Mouse (Mus musculus): ENCODE data around the gene Ino80d. TPM values are rescaled to one million over a fixed set of nuclear protein-coding genes. Genes with fewer than 3 reads are reported as not detected.

The Ino80d gene
- 7.9 and 12.2 TPM in 2 replicates for polyA plus RNA-seq (2012; rRNA removed; ENCODE audit: low replicate concordance)

DNA sequence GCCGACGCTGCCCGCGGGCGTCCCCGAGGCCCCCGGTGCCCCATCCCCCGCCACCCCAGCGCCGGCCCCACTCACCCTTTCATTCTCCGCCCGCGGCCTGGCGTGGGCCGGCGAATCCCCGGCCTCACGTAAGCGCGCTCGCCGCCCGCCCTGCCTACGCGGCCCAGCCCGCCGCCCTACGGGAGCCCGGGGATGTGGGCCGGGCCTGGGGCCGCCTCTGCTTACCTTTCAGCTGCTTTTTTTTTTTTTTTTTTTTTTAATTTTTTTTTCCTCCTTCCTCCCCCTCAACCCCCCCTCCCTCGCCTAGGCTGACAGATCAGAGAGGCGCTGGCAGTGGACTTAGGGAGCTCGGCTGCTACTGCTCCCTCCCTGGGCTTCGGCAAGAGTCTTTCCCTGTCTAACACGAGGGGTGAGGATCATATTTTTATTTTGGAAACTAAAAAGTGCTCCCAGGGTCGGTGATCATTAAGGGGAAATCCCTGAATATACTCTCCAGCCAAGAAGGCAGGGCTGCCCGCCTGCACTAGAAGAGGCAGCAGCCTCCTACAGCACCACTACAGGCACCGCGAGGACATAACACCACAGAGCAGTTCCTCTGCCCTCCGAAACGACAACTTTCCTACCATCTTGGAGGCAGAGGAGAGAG lies at the start of gene Ino80d:
Gene Ino80d, minus strand, starts transcription at position 532 of the 646 bp plus-strand sequence.

Other genes starting within 250 kb of the Ino80d start
- gene Eef1b2, start 62.2 kb upstream of the Ino80d start, polyA plus RNA-seq (2012; rRNA removed; ENCODE audit: low replicate concordance): 270 and 492 TPM in 2 replicates
- gene Ndufs1, start 62.2 kb upstream of the Ino80d start, polyA plus RNA-seq (2012; rRNA removed; ENCODE audit: low replicate concordance): 67.8 and 77.8 TPM in 2 replicates
- gene Gpr1, start 99.9 kb upstream of the Ino80d start, polyA plus RNA-seq (2012; rRNA removed; ENCODE audit: low replicate concordance): 1.5 and 3.3 TPM in 2 replicates
- gene Zdbf2, start 158.6 kb upstream of the Ino80d start, polyA plus RNA-seq (2012; rRNA removed; ENCODE audit: low replicate concordance): 0.06 and 0.22 TPM in 2 replicates